Mouse (Mus musculus) heart, adult 2 months (tissue): ENCODE data around the gene Trim2. TPM values are rescaled to one million over a fixed set of nuclear protein-coding genes. Genes with fewer than 3 reads are reported as not detected.

Source experiments
- DNase-seq, 2 experiments: peaks; one replicate each; pipeline ENCODE4 v3.0.0; 2021
- H3K27ac ChIP-seq: fragments of 200-600 bp; 2 replicates; pipeline ENCODE4 v1.8.1; 2022
- H3K27me3 ChIP-seq: fragments of 200-500 bp; 2 replicates; pipeline ENCODE4 v1.6.1; 2012; ENCODE audit warnings: mild to moderate bottlenecking, low read length, inconsistent platforms, mixed read lengths; ENCODE audit not compliant: control insufficient read depth, insufficient read depth
- H3K36me3 ChIP-seq: fragments of 200-500 bp; 2 replicates; pipeline ENCODE4 v1.6.1; 2012; ENCODE audit warnings: low read length, inconsistent platforms; ENCODE audit not compliant: control insufficient read depth, insufficient read depth
- H3K4me1 ChIP-seq: fragments of 200-500 bp; 2 replicates; pipeline ENCODE4 v1.6.1; 2011; ENCODE audit warnings: low read length; ENCODE audit not compliant: control insufficient read depth, insufficient read depth
- H3K4me3 ChIP-seq: fragments of 200-600 bp; 2 replicates; pipeline ENCODE4 v1.8.1; 2022
- H3K79me2 ChIP-seq: fragments of 200-500 bp; replicated peaks from 2 replicates; pipeline ENCODE4 v1.6.1; 2012; ENCODE audit warnings: mild to moderate bottlenecking, inconsistent platforms, low read length, moderate library complexity, mixed read lengths; ENCODE audit not compliant: control insufficient read depth, insufficient read depth
- H3K9ac ChIP-seq: fragments of 200-500 bp; 2 replicates; pipeline ENCODE4 v1.6.1; 2012; ENCODE audit warnings: low read depth, mild to moderate bottlenecking, control low read depth, inconsistent platforms, low read length, mixed read lengths
- CTCF ChIP-seq: fragments of 200-600 bp; IDR thresholded peaks from 2 replicates; pipeline ENCODE4 v1.8.1; 2022; ENCODE audit warnings: antibody characterized with exemption, mild to moderate bottlenecking, moderate library complexity
- EP300 ChIP-seq: fragments of 200-500 bp; IDR thresholded peaks from 2 replicates; pipeline ENCODE4 v1.6.1; 2011; ENCODE audit warnings: low read depth, low read length, control low read depth; ENCODE audit not compliant: insufficient read depth
- POLR2A ChIP-seq: fragments of 200-500 bp; IDR thresholded peaks from 2 replicates; pipeline ENCODE4 v1.6.1; 2011; ENCODE audit warnings: mild to moderate bottlenecking, low read depth, low read length, control low read depth; ENCODE audit not compliant: insufficient read depth
- WGBS: fragments of 180-500 bp; shearing (Covaris S2); methylation state at CpG from one replicate; pipeline ENCODE4 v1.1.7; 2018; 5-methylcytosine and 5-hydroxymethylcytosine counted together
- intact Hi-C: fragments of 180-260 bp; cut with DNase I; formaldehyde crosslinking; loops from one replicate; pipeline ENCODE4 v1.15.1; 2025
- polyA plus RNA-seq: library from polyadenylated mRNA; depleted of rRNA; stranded (reverse); fragments of >200 nt; gene quantifications from 2 replicates; pipeline ENCODE4 v1.2.3, GENCODE M21; 2012
- total RNA-seq, 2 experiments: library from RNA; stranded (reverse); gene quantifications; 2 replicates each; pipeline ENCODE4 v1.2.3; 2021

The Trim2 gene
- total and polyA plus RNA-seq, 3 experiments: 4.7 to 5.7 (median 5.2) TPM

DNA sequence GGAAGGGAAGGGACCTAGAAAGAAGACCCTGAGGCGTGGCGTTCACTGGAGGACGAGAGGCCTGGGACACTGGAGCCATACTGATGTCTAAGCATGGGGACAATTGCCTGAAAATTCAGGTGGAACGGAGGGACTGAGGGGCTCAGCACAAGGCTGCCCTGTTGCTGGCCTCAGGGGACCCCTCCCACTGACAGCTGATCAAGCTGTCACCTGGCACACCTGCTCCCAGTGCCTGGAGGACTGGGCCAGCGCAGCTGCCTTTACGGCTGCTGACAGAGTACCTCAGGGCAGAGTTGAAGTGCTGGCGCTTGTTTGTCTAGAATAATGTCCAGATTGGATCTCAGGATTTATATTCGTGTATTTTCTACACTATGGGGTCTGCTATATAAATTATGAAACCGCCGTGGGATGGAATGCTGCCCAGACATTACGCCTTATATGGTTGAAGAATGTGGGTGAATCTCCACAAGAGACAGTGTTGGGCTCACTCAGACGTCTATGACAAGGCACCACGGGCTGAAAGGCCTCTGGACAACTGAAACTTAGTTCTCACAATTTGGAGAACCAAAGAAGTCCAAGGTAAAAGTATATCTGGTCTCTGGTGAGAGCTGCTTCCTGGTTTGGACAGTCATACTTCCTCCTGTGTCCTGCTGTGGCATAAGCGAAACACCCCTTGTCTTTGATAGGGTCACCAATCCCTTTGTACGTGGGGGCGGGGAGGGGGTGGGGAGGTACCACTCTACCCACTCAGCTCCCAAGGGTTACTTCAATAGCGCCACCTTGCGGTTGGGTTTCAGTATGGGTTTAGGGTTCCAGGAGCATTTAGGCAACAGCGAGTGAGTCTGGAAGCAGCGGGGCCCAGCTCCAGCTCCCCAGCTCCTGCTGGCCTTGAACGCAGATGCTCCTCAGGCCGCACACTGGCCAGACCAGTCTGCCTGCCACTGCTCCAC, 27.0 kb upstream of the Trim2 start:
- intact Hi-C loops: no loop called here
- Histone ChIP-seq H3K79me2 (no peaks in the 10 kb centered on the region), H3K9ac (no peak overlapping the region), H3K27ac (no peak overlapping the region), H3K4me1 (peaks cover 4% of the 10 kb centered on the region), H3K27me3 (no peaks in the 10 kb centered on the region), H3K36me3 (no peaks in the 10 kb centered on the region), H3K4me3 (no peak overlapping the region)
- TF ChIP-seq CTCF (peak; percentile 70), EP300 (no peak)
- peak; percentile 51 to 61 for DNase-seq
- 62% methylated on average over 22 of the region's 22 CpGs for WGBS

GRCm38 (mm10) chr3:84330210-84330609, 23.5 kb upstream of the Trim2 start:
- Histone ChIP-seq H3K9ac (no peak overlapping the region), H3K79me2 (no peaks in the 10 kb centered on the region), H3K4me3 (no peak overlapping the region), H3K36me3 (no peaks in the 10 kb centered on the region), H3K27me3 (no peaks in the 10 kb centered on the region), H3K27ac (no peak overlapping the region), H3K4me1 (no peaks in the 10 kb centered on the region; the same call in 1 of the 2 replicates)
- TF ChIP-seq EP300 (no peak), POLR2A (no peak), CTCF (no peak)
- WGBS: 61% methylated on average over 2 of the region's 2 CpGs
- intact Hi-C loops: no loop called here
- no peak for DNase-seq

- Histone ChIP-seq H3K4me3 (no peak overlapping the region), H3K79me2 (no peaks in the 10 kb centered on the region), H3K27ac (no peak overlapping the region), H3K9ac (no peak overlapping the region), H3K36me3 (no peaks in the 10 kb centered on the region), H3K4me1 (no peaks in the 10 kb centered on the region; the same call in 1 of the 2 replicates), H3K27me3 (no peaks in the 10 kb centered on the region)
- TF ChIP-seq CTCF: no peak
- TF ChIP-seq EP300: 0 out of 2 replicates have a peak, but pooled peaks have one; percentile 59
- 53% methylated on average over 12 of the region's 12 CpGs for WGBS
- DNase-seq: peak in 1 of 2 experiments; percentile 44
- intact Hi-C loops: no loop called here
Measured at GRCm38 (mm10) chr3:84324967-84325441, 18.3 kb upstream of the Trim2 start.

GRCm38 (mm10) chr3:84324478-84324877, 17.8 kb upstream of the Trim2 start:
- Histone ChIP-seq H3K4me3 (no peak overlapping the region), H3K36me3 (no peaks in the 10 kb centered on the region), H3K79me2 (no peaks in the 10 kb centered on the region), H3K4me1 (no peaks in the 10 kb centered on the region; the same call in 1 of the 2 replicates), H3K27me3 (no peaks in the 10 kb centered on the region), H3K9ac (no peak overlapping the region), H3K27ac (no peak overlapping the region)
- no peak for TF ChIP-seq EP300
- TF ChIP-seq POLR2A: no peak
- TF ChIP-seq CTCF: no peak
- 29% methylated on average over 3 of the region's 3 CpGs for WGBS
- DNase-seq: no peak
- intact Hi-C loops: no loop called here

- no peak for TF ChIP-seq EP300
- TF ChIP-seq POLR2A: no peak
- TF ChIP-seq CTCF: no peak
- WGBS: 39% methylated on average over 6 of the region's 6 CpGs
- Histone ChIP-seq H3K4me3 (no peak overlapping the region), H3K27ac (no peak overlapping the region), H3K36me3 (no peaks in the 10 kb centered on the region), H3K4me1 (no peaks in the 10 kb centered on the region; the same call in 1 of the 2 replicates), H3K79me2 (no peaks in the 10 kb centered on the region), H3K9ac (no peak overlapping the region), H3K27me3 (no peaks in the 10 kb centered on the region)
- DNase-seq: no peak
- intact Hi-C loops: no loop called here
Measured at GRCm38 (mm10) chr3:84324000-84324399, 17.3 kb upstream of the Trim2 start.

GRCm38 (mm10) chr3:84319504-84319903, 12.8 kb upstream of the Trim2 start:
- Histone ChIP-seq H3K4me1 (peaks cover 3% of the 10 kb centered on the region), H3K9ac (no peak overlapping the region), H3K79me2 (no peaks in the 10 kb centered on the region), H3K36me3 (no peaks in the 10 kb centered on the region), H3K27ac (no peak overlapping the region), H3K4me3 (no peak overlapping the region), H3K27me3 (no peaks in the 10 kb centered on the region)
- TF ChIP-seq CTCF (no peak), POLR2A (no peak), EP300 (no peak)
- intact Hi-C loops: loop anchor here (10.0 kb wide), 1 partner anchor 375 kb away; no protein-coding TSS in a partner anchor
- 15% methylated on average over 3 of the region's 3 CpGs for WGBS
- peak in 1 of 2 experiments; percentile 54 for DNase-seq
